Mouse (Mus musculus): ENCODE measurements around the gene Sp110. TPM values are rescaled to one million over a fixed set of nuclear protein-coding genes. Genes with fewer than 3 reads are reported as not detected.
"Not testable (repeated sequence)": the region's sequence is repeated elsewhere in the genome, so short reads cannot be mapped to it uniquely, and the experiment has no call there.

The Sp110 gene
- total and polyA plus RNA-seq, 2 experiments from 2014 or later, result 3.6 to 11.2 TPM

GRCm38 (mm10) chr1:85579199-85580147 lies 19.1 kb downstream of the Sp110 start:
- not testable (repeated sequence) for H3K4me3 ChIP-seq (ENCODE audit: low read depth, low read length); H3K9ac ChIP-seq (replicated peaks; ENCODE audit: low read depth, low read length); H3K4me1 ChIP-seq (ENCODE audit: control insufficient read depth, insufficient read depth); H3K27me3 ChIP-seq (ENCODE audit: control insufficient read depth, insufficient read depth, low read length); H3K9me3 ChIP-seq (replicated peaks; ENCODE audit: control insufficient read depth, low read length); H3K4me2 ChIP-seq (ENCODE audit: low read depth, low read length); ATAC-seq (ENCODE audit: insufficient read depth, low read depth); DNase-seq (ENCODE audit: low spot score); H3K36me3 ChIP-seq (replicated peaks; ENCODE audit: control insufficient read depth, insufficient read depth, low read length); H3K27ac ChIP-seq (ENCODE audit: low read depth)
- WGBS, result 59% methylated on average over 5 of the region's 7 CpGs

- H3K4me3 ChIP-seq (ENCODE audit: low read depth, low read length); H3K4me2 ChIP-seq (ENCODE audit: low read depth, low read length); H3K9me3 ChIP-seq (replicated peaks; ENCODE audit: control insufficient read depth, low read length); H3K27me3 ChIP-seq (ENCODE audit: control insufficient read depth, insufficient read depth, low read length); H3K4me1 ChIP-seq (ENCODE audit: control insufficient read depth, insufficient read depth); ATAC-seq (ENCODE audit: insufficient read depth, low read depth); H3K36me3 ChIP-seq (replicated peaks; ENCODE audit: control insufficient read depth, insufficient read depth, low read length); H3K9ac ChIP-seq (replicated peaks; ENCODE audit: low read depth, low read length); DNase-seq (ENCODE audit: low spot score); H3K27ac ChIP-seq (ENCODE audit: low read depth): not testable (repeated sequence)
- WGBS, result 30% methylated on average over 3 of the region's 3 CpGs
These were observed 20.1 kb downstream of the Sp110 start for GRCm38 (mm10) chr1:85578372-85579010.

GRCm38 (mm10) chr1:85575376-85575775 lies 23.2 kb downstream of the Sp110 start, which contains the start of gene G530012D18Rik:
TSS of gene G530012D18Rik (plus strand) at chr1:85575676.
- not testable (repeated sequence) for H3K9me3 ChIP-seq (replicated peaks; ENCODE audit: control insufficient read depth, low read length); H3K27me3 ChIP-seq (ENCODE audit: control insufficient read depth, insufficient read depth, low read length); ATAC-seq (ENCODE audit: insufficient read depth, low read depth); H3K36me3 ChIP-seq (replicated peaks; ENCODE audit: control insufficient read depth, insufficient read depth, low read length); H3K27ac ChIP-seq (ENCODE audit: low read depth); H3K9ac ChIP-seq (replicated peaks; ENCODE audit: low read depth, low read length); H3K4me3 ChIP-seq (ENCODE audit: low read depth, low read length); H3K4me1 ChIP-seq (ENCODE audit: control insufficient read depth, insufficient read depth); DNase-seq (ENCODE audit: low spot score); H3K4me2 ChIP-seq (ENCODE audit: low read depth, low read length)
- WGBS, result 81% methylated on average over 2 of the region's 3 CpGs

GRCm38 (mm10) chr1:85573554-85573953 lies 25.1 kb downstream of the Sp110 start:
- not testable (repeated sequence) for H3K9me3 ChIP-seq (replicated peaks; ENCODE audit: control insufficient read depth, low read length); H3K27me3 ChIP-seq (ENCODE audit: control insufficient read depth, insufficient read depth, low read length); H3K9ac ChIP-seq (replicated peaks; ENCODE audit: low read depth, low read length); H3K4me1 ChIP-seq (ENCODE audit: control insufficient read depth, insufficient read depth); H3K4me3 ChIP-seq (ENCODE audit: low read depth, low read length); DNase-seq (ENCODE audit: low spot score); ATAC-seq (ENCODE audit: insufficient read depth, low read depth); H3K36me3 ChIP-seq (replicated peaks; ENCODE audit: control insufficient read depth, insufficient read depth, low read length); H3K4me2 ChIP-seq (ENCODE audit: low read depth, low read length); H3K27ac ChIP-seq (ENCODE audit: low read depth)
- WGBS, result 51% methylated on average over 4 of the region's 4 CpGs

GRCm38 (mm10) chr1:85555261-85555660 lies 43.4 kb downstream of the Sp110 start:
- not testable (repeated sequence) for H3K9ac ChIP-seq (replicated peaks; ENCODE audit: low read depth, low read length); DNase-seq (ENCODE audit: low spot score); H3K4me2 ChIP-seq (ENCODE audit: low read depth, low read length); H3K36me3 ChIP-seq (replicated peaks; ENCODE audit: control insufficient read depth, insufficient read depth, low read length); H3K27ac ChIP-seq (ENCODE audit: low read depth); H3K9me3 ChIP-seq (replicated peaks; ENCODE audit: control insufficient read depth, low read length); H3K4me3 ChIP-seq (ENCODE audit: low read depth, low read length); H3K4me1 ChIP-seq (ENCODE audit: control insufficient read depth, insufficient read depth); ATAC-seq (ENCODE audit: insufficient read depth, low read depth); H3K27me3 ChIP-seq (ENCODE audit: control insufficient read depth, insufficient read depth, low read length)
- WGBS, result 67% methylated on average over 4 of the region's 4 CpGs

- H3K9ac ChIP-seq (replicated peaks; ENCODE audit: low read depth, low read length); ATAC-seq (ENCODE audit: insufficient read depth, low read depth); H3K27ac ChIP-seq (ENCODE audit: low read depth); H3K4me3 ChIP-seq (ENCODE audit: low read depth, low read length); H3K9me3 ChIP-seq (replicated peaks; ENCODE audit: control insufficient read depth, low read length); H3K27me3 ChIP-seq (ENCODE audit: control insufficient read depth, insufficient read depth, low read length); DNase-seq (ENCODE audit: low spot score); H3K36me3 ChIP-seq (replicated peaks; ENCODE audit: control insufficient read depth, insufficient read depth, low read length); H3K4me2 ChIP-seq (ENCODE audit: low read depth, low read length); H3K4me1 ChIP-seq (ENCODE audit: control insufficient read depth, insufficient read depth): not testable (repeated sequence)
These were observed 52.2 kb downstream of the Sp110 start for GRCm38 (mm10) chr1:85546442-85546841.

- not testable (repeated sequence) for H3K9me3 ChIP-seq (replicated peaks; ENCODE audit: control insufficient read depth, low read length); H3K4me1 ChIP-seq (ENCODE audit: control insufficient read depth, insufficient read depth); ATAC-seq (ENCODE audit: insufficient read depth, low read depth); H3K27me3 ChIP-seq (ENCODE audit: control insufficient read depth, insufficient read depth, low read length); DNase-seq (ENCODE audit: low spot score); H3K9ac ChIP-seq (replicated peaks; ENCODE audit: low read depth, low read length); H3K4me2 ChIP-seq (ENCODE audit: low read depth, low read length); H3K4me3 ChIP-seq (ENCODE audit: low read depth, low read length); H3K36me3 ChIP-seq (replicated peaks; ENCODE audit: control insufficient read depth, insufficient read depth, low read length); H3K27ac ChIP-seq (ENCODE audit: low read depth)
- WGBS, result 58% methylated on average over 3 of the region's 4 CpGs
These were observed 54.8 kb downstream of the Sp110 start for GRCm38 (mm10) chr1:85543818-85544217.

- ATAC-seq (ENCODE audit: insufficient read depth, low read depth); H3K4me2 ChIP-seq (ENCODE audit: low read depth, low read length): not testable (repeated sequence)
- WGBS, result 71% methylated on average over 13 of the region's 15 CpGs
These were observed 70.0 kb downstream of the Sp110 start for GRCm38 (mm10) chr1:85528451-85529110.

More at GRCm38 (mm10) chr1:85528451-85529110, 70.0 kb downstream of the Sp110 start:
- not testable (repeated sequence) for H3K27me3 ChIP-seq (ENCODE audit: control insufficient read depth, insufficient read depth, low read length); H3K36me3 ChIP-seq (replicated peaks; ENCODE audit: control insufficient read depth, insufficient read depth, low read length); H3K27ac ChIP-seq (ENCODE audit: low read depth); H3K4me3 ChIP-seq (ENCODE audit: low read depth, low read length); H3K9ac ChIP-seq (replicated peaks; ENCODE audit: low read depth, low read length); H3K9me3 ChIP-seq (replicated peaks; ENCODE audit: control insufficient read depth, low read length); DNase-seq (ENCODE audit: low spot score); H3K4me1 ChIP-seq (ENCODE audit: control insufficient read depth, insufficient read depth)

Measured in heart, postnatal 0 days (tissue).